Mouse (Mus musculus) spleen, adult 2 months (tissue): ENCODE data around the gene Usp9x.

Experiments
- CTCF ChIP-seq: fragments of 200-500 bp; IDR thresholded peaks from 2 replicates; pipeline ENCODE4 v1.5.1; 2011; ENCODE audit warnings: mild to moderate bottlenecking, inconsistent platforms; ENCODE audit not compliant: insufficient read depth, insufficient read length, insufficient replicate concordance; ENCODE audit errors: extremely low read depth
- POLR2A ChIP-seq: fragments of 200-500 bp; IDR thresholded peaks from 2 replicates; pipeline ENCODE4 v1.6.1; 2011; ENCODE audit warnings: low read depth, low read length, inconsistent platforms

DNA sequence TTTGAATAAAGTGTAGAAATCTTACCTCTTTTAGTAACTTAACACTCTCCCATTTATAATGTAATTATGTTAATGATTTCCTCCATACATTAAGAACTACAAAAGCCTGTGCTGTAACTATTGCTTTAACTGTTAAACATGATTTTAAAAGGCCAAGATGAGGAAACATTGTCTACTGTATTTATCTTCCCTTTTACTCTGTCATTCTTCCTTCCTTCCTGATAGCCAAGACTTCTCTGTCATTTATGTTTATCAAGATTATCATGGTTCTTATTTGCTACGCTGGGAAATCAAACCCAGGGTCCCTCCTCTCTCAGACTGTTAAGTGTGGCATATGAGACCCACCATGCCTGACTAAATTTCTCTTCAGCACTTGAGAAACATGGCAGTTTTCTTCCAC is 30.9 kb upstream of the Usp9x start:
- no peak for TF ChIP-seq CTCF
- no peak for TF ChIP-seq POLR2A
